Mouse (Mus musculus): ENCODE measurements around the gene Bcas2.

Gene Bcas2

GRCm38 (mm10) chr3:103223752-103224151, 52.3 kb downstream of the Bcas2 start:
- peak; percentile 58 for DNase-seq

DNA sequence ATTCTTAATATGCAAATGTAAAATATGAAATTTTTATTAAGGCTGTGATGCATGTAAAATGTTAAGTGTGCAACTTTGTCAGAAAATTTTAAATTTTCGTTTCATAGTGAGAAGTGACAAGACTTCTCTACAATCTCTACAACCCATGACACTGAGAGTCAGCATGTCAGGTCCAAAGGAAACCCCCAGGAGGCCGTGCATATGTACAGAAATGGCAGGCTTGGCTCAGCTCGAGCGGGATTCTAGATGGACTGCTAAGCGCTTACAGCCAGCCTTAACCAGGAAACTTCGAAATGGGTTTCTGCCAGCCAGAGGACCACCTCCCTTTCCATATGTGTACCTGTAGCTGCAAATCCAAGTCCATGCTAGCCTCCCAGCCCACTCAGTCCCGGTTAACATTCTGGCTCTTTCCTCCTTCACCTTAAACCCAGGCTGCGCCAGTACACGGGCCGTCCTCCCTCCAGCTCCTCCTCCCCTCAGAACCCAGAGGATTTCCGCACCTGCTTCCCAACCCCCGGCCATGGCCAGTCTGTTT, 52.8 kb downstream of the Bcas2 start:
- DNase-seq, result no peak

GRCm38 (mm10) chr3:103227729-103228128, 56.3 kb downstream of the Bcas2 start:
- DNase-seq, result no peak

Data from lung, postnatal 36 days (tissue).